Mouse (Mus musculus) lung, postnatal 0 days (tissue): Measurements from ENCODE around the gene Ltb.

Experiments used
- CTCF ChIP-seq: IDR thresholded peaks from 2 replicates; pipeline ENCODE4 v1.5.1; 2016; ENCODE audit warnings: antibody characterized with exemption, mild to moderate bottlenecking
- EP300 ChIP-seq: IDR thresholded peaks from 2 replicates; pipeline ENCODE4 v1.6.1; 2016; ENCODE audit warnings: antibody characterized with exemption, mild to moderate bottlenecking, control low read depth

- TF ChIP-seq CTCF (no peak), EP300 (no peak)
Measured at GRCm38 (mm10) chr17:35201787-35202186, 7.5 kb downstream of the Ltb start, which contains the start of gene Tnf.
